Mouse (Mus musculus) E14TG2a.4 (cell line): ENCODE measurements around the gene Ly9.

Source experiments
- CTCF ChIP-seq: conservative IDR thresholded peaks from 2 replicates; pipeline ENCODE4 v1.5.1; 2014; ENCODE audit warnings: low read length
- POU5F1 ChIP-seq: IDR thresholded peaks from 2 replicates; pipeline ENCODE4 v1.6.1; 2014; ENCODE audit warnings: low read length, borderline replicate concordance

GRCm38 (mm10) chr1:171652734-171653133, 45.5 kb upstream of the Ly9 start, which contains the start of gene Slamf7:
- TF ChIP-seq CTCF (no peak), POU5F1 (no peak)
